In the genomic region with DNA sequence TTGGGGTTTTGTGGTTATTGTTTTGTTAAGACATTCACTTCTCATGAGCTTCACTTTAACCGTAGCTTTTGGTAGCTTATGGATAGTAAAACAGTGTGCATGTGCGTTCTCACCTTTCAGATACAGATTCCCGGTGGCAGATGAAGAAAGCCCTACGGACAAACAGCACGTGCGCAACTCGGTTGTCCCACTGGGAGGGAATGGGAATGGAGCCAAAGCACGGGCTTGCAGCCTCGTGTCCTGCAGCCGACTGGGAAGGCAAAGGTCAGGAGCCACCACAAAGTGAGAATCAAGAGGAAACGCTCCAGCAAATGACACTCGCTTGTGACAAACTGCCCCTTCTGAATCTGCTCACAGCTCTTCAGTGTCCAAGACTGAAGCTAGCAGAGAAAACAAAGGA, we compare ENCODE assay signal across 21 mouse cellular contexts.
"Had no signal": no experiment of that assay in that cellular context is flagged by ENCODE, and none has a peak within 500 bp of the region (broad histone marks: within the 10 kb centered on the region; RNA-seq: fewer than 3 reads in every experiment).

No protein-coding gene starts in this region.

- H3K27me3 ChIP-seq: intestine, embryonic 15.5 days; limb, embryonic 13.5 days; liver, embryonic 12.5 days; liver, embryonic 15.5 days; lung, embryonic 15.5 days; megakaryocyte, embryonic 14.5 days; neural tube, embryonic 13.5 days; stomach, embryonic 15.5 days had no signal

- DNase-seq: layer of hippocampus, adult 9-11 months; liver; lung, adult 18-20 months; lung, postnatal 10 days; lung, postnatal 36 days; midbrain, embryonic 14.5 days; retina, postnatal 1 day; right cerebral cortex, postnatal 25 days; spleen, adult 18-20 months; thymus, postnatal 25 days had no signal

- H3K4me1 ChIP-seq: intestine, embryonic 15.5 days; limb, embryonic 10.5 days; limb, embryonic 13.5 days; liver, embryonic 12.5 days; liver, embryonic 15.5 days; lung, embryonic 15.5 days; megakaryocyte, embryonic 14.5 days; midbrain, embryonic 10.5 days; neural tube, embryonic 13.5 days; stomach, embryonic 15.5 days had no signal

- ATAC-seq: intestine, embryonic 15.5 days; liver, embryonic 12.5 days had no signal

- H3K9me3 ChIP-seq: intestine, embryonic 15.5 days; limb, embryonic 10.5 days; lung, embryonic 15.5 days; neural tube, embryonic 13.5 days; stomach, embryonic 15.5 days had no signal

- H3K4me2 ChIP-seq: intestine, embryonic 15.5 days; limb, embryonic 13.5 days; liver, embryonic 12.5 days; liver, embryonic 15.5 days; lung, embryonic 15.5 days; neural tube, embryonic 13.5 days; stomach, embryonic 15.5 days had no signal

- H3K27ac ChIP-seq: intestine, embryonic 15.5 days; layer of hippocampus, adult 2 months; limb, embryonic 10.5 days; limb, embryonic 13.5 days; liver, embryonic 12.5 days; liver, embryonic 15.5 days; lung, embryonic 15.5 days; midbrain, embryonic 10.5 days; neural tube, embryonic 13.5 days; stomach, embryonic 15.5 days had no signal

- H3K4me3 ChIP-seq: intestine, embryonic 15.5 days; layer of hippocampus, adult 2 months; limb, embryonic 10.5 days; limb, embryonic 13.5 days; liver, embryonic 12.5 days; liver, embryonic 15.5 days; lung, embryonic 15.5 days; midbrain, embryonic 10.5 days; neural tube, embryonic 13.5 days; stomach, embryonic 15.5 days had no signal

- H3K9ac ChIP-seq: intestine, embryonic 15.5 days; limb, embryonic 13.5 days; liver, embryonic 12.5 days; liver, embryonic 15.5 days; lung, embryonic 15.5 days; neural tube, embryonic 13.5 days; stomach, embryonic 15.5 days had no signal
